Mouse (Mus musculus) testis, adult 2 months (tissue): ENCODE results near the gene Pax5. TPM values are rescaled to one million over a fixed set of nuclear protein-coding genes. Genes with fewer than 3 reads are reported as not detected.

Experiments used
- H3K27ac ChIP-seq: fragments of 200-500 bp; 2 replicates; pipeline ENCODE4 v1.5.1; 2012; ENCODE audit warnings: low read depth, low read length; ENCODE audit not compliant: control insufficient read depth, insufficient read depth
- H3K27me3 ChIP-seq: fragments of 200-500 bp; 2 replicates; pipeline ENCODE4 v1.6.1; 2012; ENCODE audit warnings: mild to moderate bottlenecking, low read length, moderate library complexity; ENCODE audit not compliant: control insufficient read depth, insufficient read depth
- H3K36me3 ChIP-seq: fragments of 200-500 bp; 2 replicates; pipeline ENCODE4 v1.6.1; 2012; ENCODE audit warnings: mild to moderate bottlenecking, low read length; ENCODE audit not compliant: control insufficient read depth, insufficient read depth
- H3K4me1 ChIP-seq: fragments of 200-500 bp; 2 replicates; pipeline ENCODE4 v1.6.1; 2012; ENCODE audit warnings: low read length; ENCODE audit not compliant: control insufficient read depth, insufficient read depth
- H3K4me3 ChIP-seq: fragments of 200-500 bp; 2 replicates; pipeline ENCODE4 v1.5.1; 2012; ENCODE audit warnings: low read depth, mild to moderate bottlenecking, low read length, moderate library complexity, mixed read lengths; ENCODE audit not compliant: control insufficient read depth
- CTCF ChIP-seq: fragments of 200-500 bp; IDR thresholded peaks from 2 replicates; pipeline ENCODE4 v1.5.1; 2012; ENCODE audit warnings: low read depth, mild to moderate bottlenecking, inconsistent platforms, low read length, moderate library complexity; ENCODE audit not compliant: control insufficient read depth, insufficient read depth, insufficient replicate concordance
- POLR2A ChIP-seq: fragments of 200-500 bp; IDR thresholded peaks from 2 replicates; pipeline ENCODE4 v1.6.1; 2012; ENCODE audit warnings: low read depth, mild to moderate bottlenecking, inconsistent platforms, low read length, moderate library complexity; ENCODE audit not compliant: control insufficient read depth
- polyA plus RNA-seq: library from polyadenylated mRNA; depleted of rRNA; stranded (reverse); fragments of >200 nt; gene quantifications from 2 replicates; pipeline ENCODE4 v1.2.3, GENCODE M21; 2012

The Pax5 gene
- polyA plus RNA-seq, 1 experiment: 50.1 TPM

DNA sequence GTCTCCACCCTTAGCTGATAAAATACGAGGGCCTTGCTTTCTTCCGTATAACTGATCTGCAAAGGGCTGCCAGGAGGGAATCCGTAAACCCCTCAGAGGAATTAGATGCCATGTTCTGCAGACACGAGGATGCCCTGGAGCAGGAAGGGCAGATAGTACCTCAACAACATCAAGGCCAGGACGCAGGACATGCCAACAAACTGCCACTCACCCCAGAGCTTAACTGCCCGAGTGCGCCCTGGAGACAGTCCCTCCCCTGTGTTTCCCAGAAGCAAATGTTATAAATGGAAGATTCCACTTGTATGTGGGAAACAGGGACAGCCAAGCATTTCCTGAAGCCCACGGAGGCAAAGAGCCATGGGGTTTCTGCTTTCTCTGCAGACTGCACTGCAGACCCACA, 143.9 kb downstream of the Pax5 start:
- Histone ChIP-seq H3K4me1 (no peaks in the 10 kb centered on the region), H3K36me3 (no peaks in the 10 kb centered on the region), H3K27me3 (no peaks in the 10 kb centered on the region), H3K4me3 (no peak overlapping the region), H3K27ac (no peak overlapping the region)
- no peak for TF ChIP-seq CTCF
- no peak for TF ChIP-seq POLR2A

DNA sequence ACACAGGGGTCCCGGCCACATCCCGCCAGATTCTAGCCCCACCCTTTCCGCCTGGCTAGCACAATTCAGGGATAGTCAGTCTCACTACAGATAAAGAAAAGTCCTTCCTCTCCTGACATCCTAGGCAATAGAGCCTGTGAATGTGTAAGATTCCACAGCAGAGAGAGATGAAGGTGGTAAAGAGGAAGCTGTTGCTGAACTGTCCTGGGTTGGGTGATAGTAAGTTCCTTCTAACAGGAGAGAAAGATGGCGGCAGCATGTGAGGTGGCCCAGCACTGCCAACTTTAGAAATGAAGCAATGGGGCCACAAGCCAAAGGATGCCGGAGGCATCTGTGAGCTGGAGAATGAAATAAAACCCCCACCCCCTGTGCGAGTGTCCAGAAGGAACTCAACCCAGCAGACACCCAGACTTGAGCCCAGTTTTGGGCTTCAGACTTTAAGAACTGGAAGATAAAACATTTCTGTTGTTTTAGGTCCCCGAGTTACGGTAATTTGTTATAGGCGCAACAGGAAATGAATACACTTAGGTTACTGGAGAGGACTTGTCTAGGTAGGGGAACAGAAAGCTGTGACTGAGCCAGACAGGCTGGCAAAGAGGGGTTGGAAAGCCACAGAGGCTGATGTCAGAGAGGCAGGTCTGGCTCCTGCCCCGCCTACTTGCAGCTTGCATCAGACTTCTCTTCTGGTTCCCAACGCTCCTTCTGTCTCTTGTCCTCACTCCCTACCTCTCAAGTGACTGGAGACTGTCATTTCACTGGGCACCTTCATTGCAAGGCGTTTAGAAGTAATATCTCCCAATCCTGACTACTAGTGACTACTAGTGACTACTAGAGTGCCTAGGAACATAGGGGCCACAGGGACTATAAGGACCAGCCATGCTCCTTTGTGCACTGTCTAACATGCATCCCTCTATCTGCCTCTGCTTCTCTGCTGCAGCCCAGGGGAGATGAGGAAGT, 144.9 kb downstream of the Pax5 start:
- Histone ChIP-seq H3K27ac (no peak overlapping the region), H3K4me3 (no peak overlapping the region), H3K27me3 (no peaks in the 10 kb centered on the region), H3K36me3 (no peaks in the 10 kb centered on the region), H3K4me1 (no peaks in the 10 kb centered on the region)
- TF ChIP-seq CTCF: no peak
- no peak for TF ChIP-seq POLR2A

DNA sequence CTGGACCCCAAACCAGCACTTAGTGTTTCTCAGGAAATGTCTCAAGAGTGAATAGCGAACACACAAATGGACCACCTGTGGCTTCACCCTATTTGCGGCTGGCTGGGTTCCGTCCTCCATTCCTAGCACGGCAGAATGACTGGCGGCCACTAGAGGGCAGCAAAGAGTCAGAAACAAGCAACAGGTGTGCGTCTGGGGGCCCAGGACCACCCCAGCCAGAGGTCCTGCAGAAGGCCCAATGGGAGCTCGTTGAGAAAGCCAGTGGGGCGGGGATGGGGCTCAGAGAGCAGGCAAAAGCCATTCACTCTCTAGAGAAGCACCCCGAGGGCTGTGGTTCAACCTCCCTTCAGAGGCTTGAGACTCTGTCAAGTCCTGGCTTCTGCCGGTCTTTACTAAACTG, 145.7 kb downstream of the Pax5 start:
- TF ChIP-seq POLR2A (no peak), CTCF (peak; percentile 92)
- no peaks in the 10 kb centered on the region for H3K4me1 ChIP-seq
- no peaks in the 10 kb centered on the region for H3K27me3 ChIP-seq
- no peaks in the 10 kb centered on the region for H3K36me3 ChIP-seq
- no peak overlapping the region for H3K4me3 ChIP-seq
- no peak overlapping the region for H3K27ac ChIP-seq

DNA sequence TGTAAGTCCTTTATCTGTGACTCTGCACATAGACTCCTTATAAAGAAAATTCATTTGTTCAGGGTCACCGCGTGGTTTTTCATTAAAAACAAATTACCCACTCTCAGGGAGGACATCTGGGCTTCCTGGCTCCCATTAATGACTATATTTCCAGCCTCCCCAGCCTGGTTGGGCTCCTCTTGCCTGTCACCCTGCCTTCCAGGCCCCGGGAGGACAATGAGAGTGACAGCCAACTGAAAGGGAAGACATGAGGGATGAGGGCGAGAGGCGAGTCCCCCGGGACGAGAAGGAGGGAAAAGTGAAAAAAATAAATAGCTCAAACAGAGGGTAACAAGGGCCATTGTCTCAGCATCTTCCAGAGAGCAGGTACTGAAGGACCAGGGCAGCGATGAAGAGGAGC, 149.3 kb downstream of the Pax5 start:
- no peak overlapping the region for H3K27ac ChIP-seq

DNA sequence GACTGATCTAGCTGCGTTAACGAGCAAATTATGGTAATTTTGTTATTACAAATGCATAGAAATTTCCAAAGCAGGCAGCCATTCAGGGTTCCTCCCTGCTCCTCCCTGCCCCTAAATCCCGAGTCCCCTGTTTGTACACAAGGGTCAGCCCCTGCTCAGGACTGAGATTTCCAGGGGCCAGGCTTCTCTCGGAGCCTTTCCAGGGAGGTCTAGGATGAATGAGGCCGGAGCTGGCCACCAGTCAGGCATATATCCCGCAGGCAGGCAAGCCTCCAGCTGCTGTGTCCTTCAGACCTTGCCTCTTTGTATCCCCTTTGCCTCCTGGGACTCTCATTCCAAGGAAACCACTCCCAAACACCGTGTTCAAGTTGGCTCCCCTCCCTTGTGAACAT, 151.7 kb downstream of the Pax5 start:
- Histone ChIP-seq H3K4me3 (no peak overlapping the region), H3K27me3 (no peaks in the 10 kb centered on the region), H3K27ac (no peak overlapping the region), H3K36me3 (no peaks in the 10 kb centered on the region), H3K4me1 (no peaks in the 10 kb centered on the region; the same call in 1 of the 2 replicates)
- TF ChIP-seq CTCF (no peak), POLR2A (no peak)

More for the DNA sequence above, 149.3 kb downstream of the Pax5 start:
- Histone ChIP-seq H3K36me3 (no peaks in the 10 kb centered on the region), H3K4me1 (no peaks in the 10 kb centered on the region; the same call in 1 of the 2 replicates), H3K4me3 (no peak overlapping the region), H3K27me3 (no peaks in the 10 kb centered on the region)
- TF ChIP-seq CTCF: no peak
- no peak for TF ChIP-seq POLR2A

DNA sequence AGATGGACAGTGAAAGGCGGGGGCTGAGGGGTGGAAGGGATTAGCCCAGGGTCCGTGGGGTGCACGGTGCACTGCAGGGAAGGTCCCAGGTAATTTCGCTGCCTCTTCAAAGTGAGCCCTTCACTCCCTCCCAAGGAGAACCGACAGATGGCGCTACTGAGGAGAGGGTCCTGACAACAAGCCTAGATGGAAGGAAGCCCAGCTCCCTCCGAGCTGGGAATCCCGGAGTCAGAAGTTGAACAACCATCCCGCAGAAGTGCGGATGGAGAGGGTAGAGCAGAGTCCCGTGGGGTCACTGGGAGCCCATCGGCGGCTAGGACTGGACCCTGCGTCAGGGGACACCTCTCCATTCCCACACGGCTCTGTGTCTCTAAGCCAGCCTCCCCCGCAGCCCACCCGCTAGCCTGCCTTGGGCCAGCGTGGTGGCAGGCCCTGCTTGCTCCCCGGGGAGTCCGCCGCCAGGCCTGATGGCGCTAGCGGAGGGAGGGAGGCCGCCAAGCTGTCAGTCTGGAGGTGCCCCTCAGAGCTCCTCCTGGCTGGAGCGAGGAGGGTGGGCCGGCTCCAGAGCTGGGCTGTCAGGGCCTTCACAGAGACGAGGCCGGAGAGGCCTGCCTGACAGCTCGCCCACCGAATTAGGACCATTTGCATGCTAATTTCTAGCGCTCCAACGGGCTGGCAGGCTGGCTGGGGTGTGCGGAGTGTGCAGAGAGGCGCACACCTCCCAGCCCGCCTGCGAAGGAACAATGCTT, 152.3 kb downstream of the Pax5 start:
- no peaks in the 10 kb centered on the region for H3K36me3 ChIP-seq
- TF ChIP-seq POLR2A (no peak), CTCF (peak; percentile 76; the same call in 1 of the 2 replicates)
- H3K4me1 ChIP-seq: no peaks in the 10 kb centered on the region; the same call in 1 of the 2 replicates
- H3K27me3 ChIP-seq: no peaks in the 10 kb centered on the region
- H3K4me3 ChIP-seq: peak overlapping the region; percentile 38
- H3K27ac ChIP-seq: no peak overlapping the region
